Mouse (Mus musculus) midbrain, embryonic 15.5 days (tissue): Measurements from ENCODE around the gene Mmp17. TPM values are rescaled to one million over a fixed set of nuclear protein-coding genes. Genes with fewer than 3 reads are reported as not detected.

Source experiments
- ATAC-seq: fragments of 200-750 bp; cut with Nextera tagmentation; replicated peaks from 2 replicates; pipeline ENCODE4 v1.8.0; 2017; ENCODE audit warnings: moderate TSS enrichment
- H3K27ac ChIP-seq: fragments of 300-500 bp; sonication (generic); 2 replicates; pipeline ENCODE4 v1.5.1; 2015; ENCODE audit warnings: mild to moderate bottlenecking, inconsistent platforms
- H3K27me3 ChIP-seq: fragments of 300-500 bp; sonication (generic); replicated peaks from 2 replicates; pipeline ENCODE4 v1.6.1; 2015; ENCODE audit warnings: inconsistent platforms
- H3K36me3 ChIP-seq: fragments of 300-500 bp; sonication (generic); replicated peaks from 2 replicates; pipeline ENCODE4 v1.6.1; 2015; ENCODE audit warnings: inconsistent platforms
- H3K4me1 ChIP-seq: fragments of 300-500 bp; sonication (generic); 2 replicates; pipeline ENCODE4 v1.6.1; 2015; ENCODE audit warnings: inconsistent platforms
- H3K4me2 ChIP-seq: fragments of 300-500 bp; sonication (generic); 2 replicates; pipeline ENCODE4 v1.6.1; 2015; ENCODE audit warnings: inconsistent platforms, mild to moderate bottlenecking, moderate library complexity
- H3K4me3 ChIP-seq: fragments of 300-500 bp; sonication (generic); 2 replicates; pipeline ENCODE4 v1.5.1; 2015; ENCODE audit warnings: mild to moderate bottlenecking, inconsistent platforms
- H3K9ac ChIP-seq: fragments of 300-500 bp; sonication (generic); 2 replicates; pipeline ENCODE4 v1.6.1; 2015; ENCODE audit warnings: mild to moderate bottlenecking, inconsistent platforms
- H3K9me3 ChIP-seq: fragments of 300-500 bp; sonication (generic); 2 replicates; pipeline ENCODE4 v1.6.1; 2016; ENCODE audit warnings: inconsistent platforms
- WGBS: fragments of 180-500 bp; shearing (Covaris S2); methylation state at CpG from one replicate; pipeline ENCODE4 v1.1.7; 2015; ENCODE audit warnings: mixed read lengths; 5-methylcytosine and 5-hydroxymethylcytosine counted together
- polyA plus RNA-seq: library from polyadenylated mRNA; unstranded; fragments of >200 nt; fragmentation: Nextera tagmentation; extraction: Ambion mirVana; gene quantifications from 2 replicates; pipeline ENCODE4 v1.2.1, GENCODE M21; 2015

Mmp17 gene
- polyA plus RNA-seq = 13.2 and 14.5 TPM in 2 replicates

DNA sequence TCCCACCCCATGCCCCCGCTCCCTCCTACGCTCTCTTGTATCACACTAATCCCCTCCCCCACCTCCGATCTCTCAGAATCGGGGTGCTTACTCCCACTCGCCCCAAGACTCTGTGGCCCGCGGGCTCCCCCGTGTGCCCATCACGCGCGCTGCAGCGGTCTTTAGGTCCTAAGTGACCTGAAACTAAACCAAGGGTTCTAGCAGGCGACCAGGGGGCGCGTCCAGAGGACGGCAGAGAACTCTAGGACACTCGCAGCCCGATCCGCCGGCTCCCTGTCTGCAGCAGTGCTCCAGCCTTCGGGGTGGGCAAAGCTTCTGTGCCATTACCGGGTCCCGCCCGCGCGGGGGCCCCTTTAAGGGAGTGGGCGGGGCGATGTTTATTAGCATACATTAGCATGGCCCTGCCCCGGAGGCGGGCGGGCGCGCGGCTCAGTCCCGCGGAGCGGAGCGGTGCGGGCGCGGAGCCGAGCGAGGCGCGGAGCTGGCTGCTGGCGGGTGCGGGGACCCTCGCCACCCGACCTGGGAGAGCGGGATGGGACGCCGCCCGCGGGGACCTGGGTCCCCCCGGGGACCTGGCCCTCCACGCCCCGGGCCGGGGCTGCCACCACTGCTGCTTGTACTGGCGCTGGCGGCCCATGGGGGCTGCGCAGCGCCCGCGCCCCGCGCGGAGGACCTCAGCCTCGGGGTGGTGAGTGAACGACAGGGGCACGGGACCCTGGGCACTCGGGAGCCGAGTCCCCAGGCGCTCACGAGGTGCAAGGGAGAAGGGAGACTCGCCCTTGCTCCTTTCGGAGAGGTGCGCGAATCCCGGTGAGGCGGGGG is at the start of gene Mmp17:
Mmp17 (plus strand) TSS at position 409 of the 822 bp plus-strand sequence.
- Histone ChIP-seq H3K9me3 (no peaks in the 10 kb centered on the region), H3K27me3 (peaks cover 15% of the 10 kb centered on the region), H3K36me3 (no peaks in the 10 kb centered on the region), H3K27ac (peak within 1 kb of the TSS; percentile 76), H3K4me1 (peaks cover 36% of the 10 kb centered on the region), H3K9ac (peak within 1 kb of the TSS; percentile 81), H3K4me2 (peak within 1 kb of the TSS; percentile 99), H3K4me3 (peak within 1 kb of the TSS; percentile 87)
- WGBS = under 1% methylated on average over 67 of the region's 80 CpGs
- peak; percentile 93 for ATAC-seq

- no peak overlapping the region for H3K9ac ChIP-seq
- no peaks in the 10 kb centered on the region for H3K9me3 ChIP-seq
- 91% methylated on average over 2 of the region's 2 CpGs for WGBS
- H3K4me1 ChIP-seq = no peaks in the 10 kb centered on the region
- H3K36me3 ChIP-seq = peaks cover 5% of the 10 kb centered on the region; the same call in 1 of the 2 replicates
- no peak overlapping the region for H3K4me2 ChIP-seq
- ATAC-seq = no peak
- H3K4me3 ChIP-seq = no peak overlapping the region
- H3K27me3 ChIP-seq = no peaks in the 10 kb centered on the region
- no peak overlapping the region for H3K27ac ChIP-seq
Observed at GRCm38 (mm10) chr5:129534500-129534899, 49.5 kb upstream of the Mmp17 start.

GRCm38 (mm10) chr5:129535021-129535420 is 48.9 kb upstream of the Mmp17 start:
- Histone ChIP-seq H3K4me3 (no peak overlapping the region), H3K36me3 (peaks cover 9% of the 10 kb centered on the region; the same call in 1 of the 2 replicates), H3K27ac (no peak overlapping the region), H3K27me3 (no peaks in the 10 kb centered on the region), H3K4me2 (no peak overlapping the region), H3K9ac (no peak overlapping the region), H3K9me3 (no peaks in the 10 kb centered on the region), H3K4me1 (no peaks in the 10 kb centered on the region)
- ATAC-seq = no peak
- 89% methylated on average over 2 of the region's 2 CpGs for WGBS

DNA sequence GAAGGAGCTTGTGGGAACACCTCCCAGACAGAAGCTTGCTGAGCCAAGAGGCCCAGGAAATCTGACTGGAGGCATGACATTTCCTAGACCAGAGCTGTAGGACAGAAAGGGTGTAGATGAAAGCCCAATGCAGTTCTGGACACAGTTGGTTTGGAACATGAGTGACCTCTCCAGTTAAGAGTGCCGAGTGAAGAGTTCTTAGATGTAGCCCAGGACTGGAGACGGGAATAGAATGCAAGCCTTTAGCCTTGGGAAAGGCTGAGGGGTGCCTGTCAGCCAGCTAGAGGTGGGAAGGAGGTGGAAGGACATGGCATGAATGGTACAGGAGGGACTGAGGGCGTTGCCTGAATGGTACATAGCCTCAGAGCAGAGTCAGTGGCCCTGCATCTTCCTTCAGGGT is 48.5 kb upstream of the Mmp17 start:
- H3K36me3 ChIP-seq = peaks cover 12% of the 10 kb centered on the region; the same call in 1 of the 2 replicates
- no peak for ATAC-seq
- 99% methylated on average over 3 of the region's 3 CpGs for WGBS

GRCm38 (mm10) chr5:129538826-129539225 is 45.1 kb upstream of the Mmp17 start:
- H3K9me3 ChIP-seq = no peaks in the 10 kb centered on the region
- no peak overlapping the region for H3K4me2 ChIP-seq
- no peaks in the 10 kb centered on the region for H3K27me3 ChIP-seq
- no peak overlapping the region for H3K27ac ChIP-seq
- H3K4me3 ChIP-seq = no peak overlapping the region
- H3K36me3 ChIP-seq = peaks cover 32% of the 10 kb centered on the region
- H3K9ac ChIP-seq = no peak overlapping the region
- 91% methylated on average over 4 of the region's 4 CpGs for WGBS
- H3K4me1 ChIP-seq = no peaks in the 10 kb centered on the region
- ATAC-seq = no peak

More for the DNA sequence above, 48.5 kb upstream of the Mmp17 start:
- H3K9me3 ChIP-seq = no peaks in the 10 kb centered on the region
- H3K4me1 ChIP-seq = no peaks in the 10 kb centered on the region
- no peak overlapping the region for H3K4me3 ChIP-seq
- H3K27ac ChIP-seq = no peak overlapping the region
- H3K27me3 ChIP-seq = no peaks in the 10 kb centered on the region
- no peak overlapping the region for H3K9ac ChIP-seq
- H3K4me2 ChIP-seq = no peak overlapping the region

- H3K9ac ChIP-seq = no peak overlapping the region
- no peak overlapping the region for H3K4me2 ChIP-seq
- no peaks in the 10 kb centered on the region for H3K9me3 ChIP-seq
- peaks cover 55% of the 10 kb centered on the region for H3K36me3 ChIP-seq
- H3K4me1 ChIP-seq = no peaks in the 10 kb centered on the region
- no peak overlapping the region for H3K4me3 ChIP-seq
- H3K27ac ChIP-seq = no peak overlapping the region
- no peaks in the 10 kb centered on the region for H3K27me3 ChIP-seq
- 93% methylated on average over 3 of the region's 3 CpGs for WGBS
- no peak for ATAC-seq
Observed at GRCm38 (mm10) chr5:129542236-129542635, 41.7 kb upstream of the Mmp17 start.

DNA sequence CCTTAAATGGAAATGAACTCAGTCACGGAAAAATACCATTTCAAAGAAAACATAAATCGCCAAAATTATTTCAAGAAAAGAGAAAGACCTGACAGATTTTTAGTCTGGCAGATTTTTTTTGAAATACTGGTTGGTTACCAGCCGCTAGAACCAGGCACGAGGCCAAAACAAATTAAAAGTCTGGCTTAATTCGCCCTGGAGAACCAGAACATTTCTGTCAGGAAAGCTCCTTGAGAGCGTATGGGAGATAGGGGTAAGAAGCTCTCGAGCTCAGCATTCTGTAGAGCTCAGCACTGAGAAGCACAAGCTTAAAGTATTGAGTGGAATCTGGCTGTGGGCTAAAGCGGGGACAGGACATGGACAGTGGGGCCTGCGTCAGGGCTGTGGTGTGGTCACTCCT is 38.2 kb upstream of the Mmp17 start:
- H3K9ac ChIP-seq = no peak overlapping the region
- no peaks in the 10 kb centered on the region for H3K9me3 ChIP-seq
- H3K4me2 ChIP-seq = no peak overlapping the region
- H3K27me3 ChIP-seq = no peaks in the 10 kb centered on the region
- no peaks in the 10 kb centered on the region for H3K4me1 ChIP-seq
- H3K36me3 ChIP-seq = peaks cover 72% of the 10 kb centered on the region
- no peak overlapping the region for H3K27ac ChIP-seq
- no peak overlapping the region for H3K4me3 ChIP-seq
- no peak for ATAC-seq
- 90% methylated on average over 9 of the region's 9 CpGs for WGBS

GRCm38 (mm10) chr5:129549716-129550115 is 34.3 kb upstream of the Mmp17 start:
- no peak for ATAC-seq
- Histone ChIP-seq H3K9me3 (no peaks in the 10 kb centered on the region), H3K4me1 (no peaks in the 10 kb centered on the region), H3K36me3 (peaks cover 75% of the 10 kb centered on the region), H3K4me2 (no peak overlapping the region), H3K27ac (no peak overlapping the region), H3K27me3 (no peaks in the 10 kb centered on the region), H3K9ac (no peak overlapping the region), H3K4me3 (no peak overlapping the region)
- 87% methylated on average over 12 of the region's 12 CpGs for WGBS

GRCm38 (mm10) chr5:129550790-129551189 is 33.2 kb upstream of the Mmp17 start:
- Histone ChIP-seq H3K4me2 (no peak overlapping the region), H3K4me1 (no peaks in the 10 kb centered on the region), H3K9ac (no peak overlapping the region), H3K4me3 (no peak overlapping the region), H3K27ac (no peak overlapping the region), H3K27me3 (no peaks in the 10 kb centered on the region), H3K36me3 (peaks cover 81% of the 10 kb centered on the region), H3K9me3 (no peaks in the 10 kb centered on the region)
- WGBS = 96% methylated on average over 6 of the region's 6 CpGs
- no peak for ATAC-seq

- Histone ChIP-seq H3K9ac (no peak overlapping the region), H3K36me3 (peaks cover 79% of the 10 kb centered on the region), H3K27ac (no peak overlapping the region), H3K9me3 (no peaks in the 10 kb centered on the region), H3K4me2 (no peak overlapping the region), H3K27me3 (no peaks in the 10 kb centered on the region), H3K4me1 (no peaks in the 10 kb centered on the region), H3K4me3 (no peak overlapping the region)
- ATAC-seq = no peak
- WGBS = 89% methylated on average over 2 of the region's 2 CpGs
Observed at GRCm38 (mm10) chr5:129551991-129552390, 32.0 kb upstream of the Mmp17 start.

- Histone ChIP-seq H3K27ac (no peak overlapping the region), H3K4me1 (no peaks in the 10 kb centered on the region), H3K9ac (no peak overlapping the region), H3K4me3 (no peak overlapping the region), H3K9me3 (no peaks in the 10 kb centered on the region), H3K36me3 (peaks cover 78% of the 10 kb centered on the region), H3K4me2 (no peak overlapping the region), H3K27me3 (no peaks in the 10 kb centered on the region)
- no peak for ATAC-seq
- 93% methylated on average over 6 of the region's 6 CpGs for WGBS
Observed at GRCm38 (mm10) chr5:129553642-129554041, 30.3 kb upstream of the Mmp17 start.

DNA sequence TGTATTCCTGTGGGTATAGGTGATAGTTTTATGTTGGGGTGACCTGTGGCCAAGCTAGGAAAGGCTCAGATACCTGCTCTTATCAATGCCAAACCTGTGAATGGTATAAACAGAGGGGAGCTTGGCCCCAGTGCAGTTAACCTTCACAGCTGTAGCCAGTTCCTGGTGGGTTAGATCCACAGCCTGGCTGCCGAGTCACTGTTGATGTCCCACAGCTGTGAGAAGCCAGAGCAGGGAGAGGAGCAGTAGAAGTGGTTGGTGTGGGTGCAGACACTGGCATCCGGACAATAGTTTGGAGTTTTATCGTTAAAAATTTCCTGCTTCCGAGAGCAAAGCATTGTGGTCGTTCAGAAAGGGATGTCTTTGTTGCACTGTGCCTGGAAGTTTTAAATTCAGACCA is 25.4 kb upstream of the Mmp17 start:
- no peak for ATAC-seq
- Histone ChIP-seq H3K9ac (no peak overlapping the region), H3K27me3 (no peaks in the 10 kb centered on the region), H3K9me3 (no peaks in the 10 kb centered on the region), H3K4me1 (no peaks in the 10 kb centered on the region), H3K4me3 (no peak overlapping the region), H3K4me2 (no peak overlapping the region), H3K36me3 (peaks cover 67% of the 10 kb centered on the region), H3K27ac (no peak overlapping the region)
- WGBS = 89% methylated on average over 5 of the region's 5 CpGs

GRCm38 (mm10) chr5:129559283-129559682 is 24.7 kb upstream of the Mmp17 start:
- Histone ChIP-seq H3K4me2 (no peak overlapping the region), H3K4me1 (no peaks in the 10 kb centered on the region), H3K4me3 (no peak overlapping the region), H3K36me3 (peaks cover 65% of the 10 kb centered on the region), H3K9me3 (no peaks in the 10 kb centered on the region), H3K27ac (no peak overlapping the region), H3K27me3 (no peaks in the 10 kb centered on the region), H3K9ac (no peak overlapping the region)
- ATAC-seq = no peak
- WGBS = 66% methylated on average over 11 of the region's 11 CpGs
